Mouse (Mus musculus) adrenal gland, postnatal 4 days (tissue): Measurements from ENCODE around the gene Nell2. TPM values are rescaled to one million over a fixed set of nuclear protein-coding genes. Genes with fewer than 3 reads are reported as not detected.

Experiments used
- DNase-seq, 2 experiments: peaks; one replicate each; pipeline ENCODE4 v3.0.0; 2021 to 2022; ENCODE audit warnings: low spot score in 2 of 2, mixed read lengths in 2 of 2
- total RNA-seq, 2 experiments: library from RNA; stranded (reverse); gene quantifications; 2 replicates each; pipeline ENCODE4 v1.2.3; 2021

Nell2 gene
- total RNA-seq, 2 experiments from 2014 or later, result 7.9 to 8.2 TPM

- no peak for DNase-seq
Measured at GRCm38 (mm10) chr15:95476440-95476839, 51.9 kb downstream of the Nell2 start.

- DNase-seq, result no peak
Measured at GRCm38 (mm10) chr15:95473976-95474375, 54.4 kb downstream of the Nell2 start.

GRCm38 (mm10) chr15:95467195-95467594 is 61.2 kb downstream of the Nell2 start:
- no peak for DNase-seq

GRCm38 (mm10) chr15:95460041-95460566 is 68.3 kb downstream of the Nell2 start:
- DNase-seq, result no peak

GRCm38 (mm10) chr15:95444586-95444985 is 83.8 kb downstream of the Nell2 start:
- no peak for DNase-seq

GRCm38 (mm10) chr15:95437740-95438139 is 90.6 kb downstream of the Nell2 start:
- DNase-seq, result no peak

GRCm38 (mm10) chr15:95436261-95436660 is 92.1 kb downstream of the Nell2 start:
- no peak for DNase-seq

- DNase-seq, result no peak
Measured at GRCm38 (mm10) chr15:95431156-95431799, 97.1 kb downstream of the Nell2 start.

- no peak for DNase-seq
Measured at GRCm38 (mm10) chr15:95430000-95430399, 98.4 kb downstream of the Nell2 start.

GRCm38 (mm10) chr15:95428003-95428663 is 100.2 kb downstream of the Nell2 start:
- no peak for DNase-seq

GRCm38 (mm10) chr15:95425085-95425484 is 103.3 kb downstream of the Nell2 start:
- no peak for DNase-seq

GRCm38 (mm10) chr15:95422226-95422950 is 106.0 kb downstream of the Nell2 start:
- no peak for DNase-seq

- no peak for DNase-seq
Measured at GRCm38 (mm10) chr15:95418641-95419040, 109.7 kb downstream of the Nell2 start.

GRCm38 (mm10) chr15:95411949-95412741 is 116.2 kb downstream of the Nell2 start:
- no peak for DNase-seq

GRCm38 (mm10) chr15:95410213-95410843 is 118.0 kb downstream of the Nell2 start:
- no peak for DNase-seq

- DNase-seq, result no peak
Measured at GRCm38 (mm10) chr15:95390347-95390746, 138.0 kb downstream of the Nell2 start.

GRCm38 (mm10) chr15:95388950-95389349 is 139.4 kb downstream of the Nell2 start:
- DNase-seq, result no peak

- DNase-seq, result no peak
Measured at GRCm38 (mm10) chr15:95380859-95381258, 147.5 kb downstream of the Nell2 start.

GRCm38 (mm10) chr15:95370720-95371395 is 157.5 kb downstream of the Nell2 start:
- peak in 1 of 2 experiments; percentile 9 for DNase-seq

GRCm38 (mm10) chr15:95368185-95368584 is 160.2 kb downstream of the Nell2 start:
- no peak for DNase-seq
